Mouse (Mus musculus) kidney, adult 2 months (tissue): ENCODE data around the gene Mmd2. TPM values are rescaled to one million over a fixed set of nuclear protein-coding genes. Genes with fewer than 3 reads are reported as not detected.

ENCODE experiments used
- DNase-seq: peaks from one replicate; pipeline ENCODE4 v3.0.0; 2021
- H3K27ac ChIP-seq: fragments of 200-500 bp; 2 replicates; pipeline ENCODE4 v1.5.1; 2012; ENCODE audit warnings: low read depth, low read length, control low read depth, inconsistent platforms; ENCODE audit not compliant: insufficient read depth
- H3K27me3 ChIP-seq: fragments of 200-500 bp; replicated peaks from 2 replicates; pipeline ENCODE4 v1.6.1; 2012; ENCODE audit warnings: mild to moderate bottlenecking, moderate library complexity, low read length, inconsistent platforms; ENCODE audit not compliant: control insufficient read depth, insufficient read depth
- H3K36me3 ChIP-seq: fragments of 200-500 bp; 2 replicates; pipeline ENCODE4 v1.6.1; 2012; ENCODE audit warnings: mild to moderate bottlenecking, moderate library complexity, low read length, inconsistent platforms; ENCODE audit not compliant: control insufficient read depth, insufficient read depth
- H3K4me1 ChIP-seq: fragments of 200-500 bp; 2 replicates; pipeline ENCODE4 v1.6.1; 2011; ENCODE audit warnings: low read length; ENCODE audit not compliant: control insufficient read depth, insufficient read depth
- H3K4me3 ChIP-seq: fragments of 200-500 bp; 2 replicates; pipeline ENCODE4 v1.5.1; 2011; ENCODE audit warnings: mild to moderate bottlenecking, low read depth, low read length, control low read depth; ENCODE audit not compliant: insufficient read depth
- CTCF ChIP-seq: fragments of 200-500 bp; conservative IDR thresholded peaks from 2 replicates; pipeline ENCODE4 v1.5.1; 2011; ENCODE audit warnings: low read depth, mild to moderate bottlenecking, control low read depth, low read length, moderate library complexity, mixed read lengths; ENCODE audit not compliant: insufficient read depth, insufficient read length
- POLR2A ChIP-seq: fragments of 200-500 bp; IDR thresholded peaks from one replicate; pipeline ENCODE4 v1.6.1; 2011; ENCODE audit warnings: low read depth, low read length, control low read depth
- whole genome bisulfite sequencing: fragments of 180-500 bp; shearing (Covaris S2); methylation state at CpG from one replicate; pipeline ENCODE4 v1.1.7; 2018; 5-methylcytosine and 5-hydroxymethylcytosine counted together
- polyA plus RNA-seq: library from polyadenylated mRNA; depleted of rRNA; stranded (reverse); fragments of >200 nt; gene quantifications from 2 replicates; pipeline ENCODE4 v1.2.3, GENCODE M21; 2012

The Mmd2 gene
- polyA plus RNA-seq, 1 experiment, result 1.8 TPM

DNA sequence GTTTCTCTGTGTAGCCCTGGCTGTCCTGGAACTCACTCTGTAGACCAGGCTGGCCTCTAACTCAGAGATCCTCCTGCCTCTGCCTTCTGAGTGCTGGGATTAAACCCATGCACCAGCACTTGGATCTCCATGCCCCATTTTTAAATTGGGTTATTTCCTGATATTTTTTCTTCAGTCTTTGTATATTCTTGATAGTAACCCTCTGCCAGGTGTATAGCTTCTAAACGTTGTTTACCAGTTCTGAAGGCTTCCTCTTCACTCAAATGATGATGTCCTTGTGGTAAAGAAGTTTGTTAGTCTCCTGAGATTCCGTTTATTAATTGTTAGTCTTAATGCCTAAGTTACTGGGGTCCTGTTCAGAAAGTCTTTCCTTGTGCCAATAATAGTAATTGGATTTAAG, 18.8 kb upstream of the Mmd2 start, which contains the start of gene Wipi2:
Wipi2 (plus strand) TSS at position 301 of the 400 bp plus-strand sequence.
- no peak for DNase-seq
- no peak for TF ChIP-seq CTCF
- no peak for TF ChIP-seq POLR2A
- WGBS, result 86% methylated on average over 2 of the region's 2 CpGs
- H3K4me3 ChIP-seq, result peak within 1 kb of the TSS; percentile 56
- no peaks in the 10 kb centered on the region for H3K36me3 ChIP-seq
- H3K4me1 ChIP-seq, result peaks cover 9% of the 10 kb centered on the region
- H3K27me3 ChIP-seq, result no peaks in the 10 kb centered on the region
- peak within 1 kb of the TSS; percentile 92 for H3K27ac ChIP-seq

DNA sequence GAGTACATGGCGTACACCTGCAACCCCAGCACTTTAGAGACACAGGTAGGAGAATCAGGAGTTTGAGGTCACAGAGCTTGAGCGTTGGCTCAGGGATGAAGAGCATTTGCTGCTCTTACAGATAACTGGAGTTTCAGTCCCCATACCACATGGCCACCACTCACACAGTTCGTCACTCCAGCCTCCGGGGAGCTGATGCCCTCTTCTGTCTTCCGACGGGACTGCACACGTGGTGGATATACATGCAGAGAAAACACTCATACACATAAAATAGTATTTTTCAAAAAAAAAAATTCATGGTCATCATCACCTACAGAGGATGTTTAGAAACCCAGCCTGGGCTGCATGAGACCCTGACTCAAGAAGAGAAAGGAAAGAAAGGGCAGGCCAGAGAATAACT, 14.5 kb upstream of the Mmd2 start:
- no peak overlapping the region for H3K27ac ChIP-seq

DNA sequence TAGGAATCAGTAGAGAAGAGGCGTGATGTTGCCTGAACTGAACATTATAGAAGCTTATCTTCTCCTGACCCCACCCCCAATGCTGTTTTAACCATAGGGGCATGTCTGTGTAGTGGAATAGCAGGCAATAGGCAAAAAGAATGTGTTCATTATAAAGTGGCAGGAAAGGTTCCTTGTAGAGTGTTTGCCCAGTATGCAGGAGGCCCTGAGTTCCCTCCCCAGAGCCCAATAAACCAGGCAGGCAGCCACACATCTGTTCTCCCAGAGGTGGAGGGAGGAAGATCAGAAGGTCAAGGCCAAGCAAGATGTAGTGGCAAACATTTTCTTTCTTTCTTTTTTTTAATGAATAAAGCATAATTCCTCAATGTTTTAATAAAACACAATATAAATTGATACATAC, 13.5 kb upstream of the Mmd2 start:
- no peak overlapping the region for H3K27ac ChIP-seq
- peaks cover 3% of the 10 kb centered on the region; the same call in 1 of the 2 replicates for H3K4me1 ChIP-seq
- H3K36me3 ChIP-seq, result no peaks in the 10 kb centered on the region
- TF ChIP-seq CTCF, result no peak
- no peak for TF ChIP-seq POLR2A
- no peak overlapping the region for H3K4me3 ChIP-seq
- DNase-seq, result no peak
- no peaks in the 10 kb centered on the region for H3K27me3 ChIP-seq
- 85% methylated on average over 1 of the region's 1 CpGs for WGBS

More for the DNA sequence above, 14.5 kb upstream of the Mmd2 start:
- H3K4me3 ChIP-seq, result no peak overlapping the region
- H3K4me1 ChIP-seq, result peaks cover 3% of the 10 kb centered on the region; the same call in 1 of the 2 replicates
- H3K36me3 ChIP-seq, result no peaks in the 10 kb centered on the region
- no peak for TF ChIP-seq POLR2A
- TF ChIP-seq CTCF, result no peak
- no peaks in the 10 kb centered on the region for H3K27me3 ChIP-seq
- WGBS, result 92% methylated on average over 7 of the region's 7 CpGs
- no peak for DNase-seq

DNA sequence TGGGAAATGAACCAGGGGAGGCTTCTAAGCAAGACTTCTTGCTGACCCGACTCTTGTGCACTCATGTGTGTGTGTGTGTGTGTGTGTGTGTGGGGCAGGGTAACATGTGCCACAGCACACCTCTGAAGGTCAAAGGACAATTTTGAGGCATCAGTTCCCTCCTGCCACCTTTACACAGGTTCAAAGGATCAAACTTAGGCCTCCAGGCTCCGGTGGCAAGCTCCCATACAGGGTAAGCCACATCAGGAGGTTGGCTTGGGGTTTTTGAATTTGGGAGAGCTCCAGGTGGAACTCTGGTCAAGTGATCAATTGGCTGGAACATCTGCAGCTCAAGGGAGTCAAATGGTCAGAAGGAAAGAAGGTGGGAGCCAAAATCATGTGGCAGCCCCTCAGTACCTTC, 12.8 kb upstream of the Mmd2 start:
- peak; percentile 84 for DNase-seq
- H3K4me3 ChIP-seq, result no peak overlapping the region
- TF ChIP-seq CTCF (no peak), POLR2A (no peak)
- no peaks in the 10 kb centered on the region for H3K27me3 ChIP-seq
- no peaks in the 10 kb centered on the region for H3K36me3 ChIP-seq
- 33% methylated on average over 2 of the region's 2 CpGs for WGBS
- H3K4me1 ChIP-seq, result peaks cover 3% of the 10 kb centered on the region; the same call in 1 of the 2 replicates
- no peak overlapping the region for H3K27ac ChIP-seq

DNA sequence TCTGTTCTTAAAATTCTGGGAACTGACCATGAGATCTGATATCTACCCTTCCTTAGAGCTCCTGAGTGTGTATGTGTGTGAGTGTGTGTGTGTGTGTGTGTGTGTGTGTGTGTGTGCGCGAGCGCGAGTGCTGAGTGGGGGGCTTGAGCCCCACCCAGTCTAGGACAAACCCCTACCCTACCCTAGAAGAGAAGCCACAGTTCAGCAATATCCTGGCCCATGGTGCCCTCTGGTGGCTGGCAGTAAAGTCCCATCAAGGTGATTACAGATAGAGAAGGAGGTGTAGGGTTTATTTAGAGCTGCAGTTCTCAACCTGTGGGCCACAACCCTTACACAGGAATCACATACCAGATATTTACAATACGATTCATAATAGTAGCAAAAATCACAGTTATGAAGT, 11.3 kb upstream of the Mmd2 start:
- no peak overlapping the region for H3K4me3 ChIP-seq
- H3K27ac ChIP-seq, result no peak overlapping the region
- 20% methylated on average over 5 of the region's 5 CpGs for WGBS
- peak; percentile 48 for DNase-seq
- H3K36me3 ChIP-seq, result no peaks in the 10 kb centered on the region
- TF ChIP-seq POLR2A (no peak), CTCF (peak; percentile 82)
- no peaks in the 10 kb centered on the region for H3K27me3 ChIP-seq
- peaks cover 3% of the 10 kb centered on the region; the same call in 1 of the 2 replicates for H3K4me1 ChIP-seq

DNA sequence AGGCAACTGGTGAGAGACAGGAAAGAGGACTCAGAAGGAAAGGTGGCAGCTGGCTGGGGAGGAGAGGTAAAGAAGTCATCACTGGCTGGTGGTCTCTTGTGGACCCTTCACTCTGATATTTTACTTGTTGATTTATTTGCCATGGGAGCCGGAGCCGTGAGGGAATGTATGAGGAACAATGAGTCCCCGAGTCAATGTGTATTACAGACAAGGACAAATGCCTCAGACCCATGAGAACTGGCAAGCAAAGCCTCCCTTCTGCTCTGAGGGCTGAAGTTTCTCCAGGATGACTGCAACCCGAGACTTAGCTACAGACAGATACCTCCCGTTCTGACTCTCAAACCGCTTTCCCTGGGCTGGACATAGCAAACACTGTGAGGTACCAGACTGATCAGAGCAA, 7.7 kb upstream of the Mmd2 start:
- no peaks in the 10 kb centered on the region for H3K36me3 ChIP-seq
- TF ChIP-seq CTCF (no peak), POLR2A (no peak)
- whole genome bisulfite sequencing, result 41% methylated on average over 6 of the region's 6 CpGs
- no peak overlapping the region for H3K4me3 ChIP-seq
- no peak overlapping the region for H3K27ac ChIP-seq
- H3K4me1 ChIP-seq, result no peaks in the 10 kb centered on the region; the same call in 1 of the 2 replicates
- no peak for DNase-seq
- no peaks in the 10 kb centered on the region for H3K27me3 ChIP-seq

DNA sequence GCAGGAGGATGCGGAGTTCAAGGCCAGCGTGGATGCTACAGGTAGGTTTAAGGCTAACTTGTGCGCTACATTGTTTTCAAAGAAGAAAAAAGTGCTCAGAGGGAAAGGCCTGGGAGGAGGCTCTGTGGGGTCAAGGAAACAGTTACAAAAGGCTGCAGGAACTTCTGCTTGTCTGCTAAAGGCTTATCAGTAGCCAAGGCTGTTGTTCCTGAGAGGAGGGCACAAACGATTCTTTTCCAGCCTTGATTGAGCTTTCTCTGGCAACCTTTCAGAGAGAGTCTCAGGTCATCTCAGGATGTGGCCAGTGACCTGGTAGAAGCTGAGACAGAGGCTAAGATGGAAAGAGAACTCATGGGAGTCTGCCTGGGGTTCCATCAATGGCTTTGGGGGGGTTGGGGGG, 7.0 kb upstream of the Mmd2 start:
- TF ChIP-seq CTCF, result no peak
- TF ChIP-seq POLR2A, result no peak
- H3K4me1 ChIP-seq, result no peaks in the 10 kb centered on the region
- DNase-seq, result no peak

More for the DNA sequence above, 7.0 kb upstream of the Mmd2 start:
- no peaks in the 10 kb centered on the region for H3K36me3 ChIP-seq
- H3K4me3 ChIP-seq, result no peak overlapping the region
- WGBS, result 84% methylated on average over 4 of the region's 4 CpGs
- no peaks in the 10 kb centered on the region for H3K27me3 ChIP-seq
- H3K27ac ChIP-seq, result no peak overlapping the region
